Mouse (Mus musculus): ENCODE results near the gene Ano7. TPM values are rescaled to one million over a fixed set of nuclear protein-coding genes. Genes with fewer than 3 reads are reported as not detected.

Gene Ano7
- 0.24 and 0.28 TPM in 2 replicates for polyA plus RNA-seq (2015; fragmentation: Nextera tagmentation; extraction: Ambion mirVana)

DNA sequence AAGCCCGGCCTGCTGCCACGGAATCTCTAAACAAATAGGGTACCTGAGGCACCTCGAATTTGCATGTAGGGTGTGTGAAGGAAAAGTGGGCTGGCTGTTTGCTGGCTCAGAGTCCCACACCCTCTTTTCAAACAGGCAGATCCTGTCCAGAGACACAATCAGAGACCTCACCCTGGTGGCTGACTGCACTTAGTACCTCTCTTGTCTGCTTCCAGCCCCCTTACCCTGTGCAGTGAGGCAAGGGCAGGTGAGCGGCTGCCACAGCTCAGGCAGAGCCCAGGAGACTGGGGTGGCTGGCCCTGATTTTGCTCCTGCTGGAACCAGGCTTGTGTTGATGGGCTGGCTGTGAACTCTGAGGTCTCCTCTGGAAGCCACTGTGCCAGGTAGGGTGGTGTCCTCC, at the start of gene Ano7:
Gene Ano7 (plus strand): TSS at position 266 of the 400 bp plus-strand sequence.

DNA sequence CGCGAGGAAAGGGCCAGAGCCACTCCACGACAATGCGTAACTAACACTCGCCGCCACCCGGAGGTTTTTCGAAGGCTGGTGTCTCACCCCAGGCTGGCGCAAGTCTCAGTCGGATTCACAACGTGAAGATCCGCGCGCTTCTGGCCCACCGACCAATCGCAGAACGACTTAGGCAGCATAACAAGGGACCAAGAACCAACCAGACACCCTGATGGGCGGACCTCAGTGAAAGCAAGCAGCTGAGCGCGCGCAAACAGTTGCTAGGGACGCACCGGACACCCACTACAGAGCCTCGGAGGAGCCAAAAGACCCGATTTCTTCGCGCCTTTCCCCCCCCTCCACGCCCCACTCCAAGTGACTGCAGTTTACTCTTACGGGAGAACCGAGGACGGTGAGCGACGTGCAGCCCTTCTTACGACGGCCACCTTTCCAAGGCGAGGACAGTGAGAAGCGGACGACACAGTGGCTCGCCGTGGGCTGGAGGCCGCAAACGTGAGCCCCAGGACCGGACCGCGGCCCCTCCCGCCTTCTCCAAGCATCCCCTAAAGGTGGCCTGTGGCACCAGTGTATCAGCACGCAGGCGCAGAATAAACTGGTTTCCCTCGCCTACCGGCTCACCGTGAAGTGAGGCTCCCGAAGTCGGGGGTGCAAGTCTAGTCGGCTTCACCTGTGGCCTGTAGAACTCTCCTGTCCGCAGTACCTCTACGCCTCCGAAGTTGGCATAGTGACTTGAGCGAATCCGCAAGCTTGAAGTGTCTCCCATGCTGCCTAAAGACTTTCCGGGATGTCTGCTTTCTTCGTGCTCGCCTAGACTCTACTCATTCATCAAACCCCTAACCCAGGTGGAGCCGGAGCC, 30.9 kb upstream of the Ano7 start, which contains the start of the genes Ppp1r7 and Pask:
Gene Ppp1r7 (plus strand): TSS at position 207 of the 856 bp plus-strand sequence.
Gene Pask (minus strand): TSS at position 835 of the 856 bp plus-strand sequence.

Small RNAs within 50 kb of the gene (microRNA-seq; reads per million reads assigned to microRNA genes)
- gene Mir6345 (not detected), gene Mir6902 (not detected)

Other genes with a start within 250 kb of the Ano7 start
- gene Agxt, start 238.7 kb upstream of the Ano7 start, polyA plus RNA-seq (2015; fragmentation: Nextera tagmentation; extraction: Ambion mirVana), result 0.19 and 0.30 TPM in 2 replicates
- 2.0 and 2.6 TPM in 2 replicates for gene 2310007B03Rik, start 213.0 kb upstream of the Ano7 start, polyA plus RNA-seq (2015; fragmentation: Nextera tagmentation; extraction: Ambion mirVana)
- gene Crocc2, start 205.2 kb upstream of the Ano7 start, polyA plus RNA-seq (2015; fragmentation: Nextera tagmentation; extraction: Ambion mirVana), result 0.13 and 0.24 TPM in 2 replicates
- gene Sned1, start 138.1 kb upstream of the Ano7 start, polyA plus RNA-seq (2015; fragmentation: Nextera tagmentation; extraction: Ambion mirVana), result 2.9 and 4.3 TPM in 2 replicates
- gene Mterf4, start 68.0 kb upstream of the Ano7 start, polyA plus RNA-seq (2015; fragmentation: Nextera tagmentation; extraction: Ambion mirVana), result 14.8 and 14.9 TPM in 2 replicates
- 31.7 and 43.5 TPM in 2 replicates for gene Ppp1r7, start 31.1 kb upstream of the Ano7 start, polyA plus RNA-seq (2015; fragmentation: Nextera tagmentation; extraction: Ambion mirVana)
- 3.1 and 3.2 TPM in 2 replicates for gene Pask, start 30.4 kb upstream of the Ano7 start, polyA plus RNA-seq (2015; fragmentation: Nextera tagmentation; extraction: Ambion mirVana)
- 153 and 198 TPM in 2 replicates for gene Hdlbp, start 104.9 kb downstream of the Ano7 start, polyA plus RNA-seq (2015; fragmentation: Nextera tagmentation; extraction: Ambion mirVana)
- 3.0 and 3.2 TPM in 2 replicates for gene Farp2, start 138.1 kb downstream of the Ano7 start, polyA plus RNA-seq (2015; fragmentation: Nextera tagmentation; extraction: Ambion mirVana)

All from urinary bladder, postnatal 0 days (tissue).